Mouse (Mus musculus): ENCODE measurements around the gene Mobp.

- TF ChIP-seq CTCF (IDR thresholded peaks at IDR 0.05; ENCODE audit: insufficient read depth, low read length): no peak
- no peak for TF ChIP-seq POLR2A (IDR thresholded peaks at IDR 0.05; ENCODE audit: borderline replicate concordance, extremely low read depth, low read depth, low read length)
These were observed 35.3 kb upstream of the Mobp start for GRCm38 (mm10) chr9:120114051-120114788.

All from lung, adult 2 months (tissue).